Mouse (Mus musculus): Measurements from ENCODE around the gene Sik3. TPM values are rescaled to one million over a fixed set of nuclear protein-coding genes. Genes with fewer than 3 reads are reported as not detected.
A peak's percentile ranks its signal among the peaks of the same experiment; 100 is the strongest.
"Not testable (repeated sequence)": the region's sequence is repeated elsewhere in the genome, so short reads cannot be mapped to it uniquely, and the experiment has no call there.

Gene Sik3
- polyA plus RNA-seq, 1 experiment from 2014 or later = 11.7 TPM

DNA sequence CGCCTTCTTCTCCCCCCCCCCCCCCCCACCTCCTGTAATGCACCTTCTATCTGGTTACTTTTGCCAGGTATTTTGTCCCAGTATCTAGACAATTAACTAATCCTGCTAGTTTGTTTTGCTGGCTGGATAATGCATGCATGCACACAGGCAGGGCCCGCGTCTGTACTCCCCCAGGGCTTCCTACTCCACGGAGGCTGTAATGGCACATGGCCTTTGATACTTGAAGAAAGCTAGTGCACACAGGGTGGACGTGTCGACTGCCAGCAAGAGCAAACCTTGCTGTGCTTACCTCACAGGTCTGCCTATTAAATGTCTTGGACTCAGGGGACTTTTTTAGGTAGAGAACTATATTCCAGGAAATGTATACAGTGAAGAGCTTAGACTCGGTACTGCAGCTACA is 73.3 kb downstream of the Sik3 start:
- Histone ChIP-seq H3K36me3 (no peaks in the 10 kb centered on the region), H3K9ac (no peak overlapping the region), H3K27me3 (no peaks in the 10 kb centered on the region), H3K27ac (no peak overlapping the region), H3K4me1 (replicated peaks) (peaks cover 16% of the 10 kb centered on the region), H3K4me2 (no peak overlapping the region), H3K4me3 (no peak overlapping the region), H3K9me3 (replicated peaks) (no peaks in the 10 kb centered on the region)
- no peak for ATAC-seq (replicated peaks; ENCODE audit: insufficient number of reproducible peaks, insufficient read depth, low FRiP score, low read depth)
- WGBS = 79% methylated on average over 7 of the region's 7 CpGs

DNA sequence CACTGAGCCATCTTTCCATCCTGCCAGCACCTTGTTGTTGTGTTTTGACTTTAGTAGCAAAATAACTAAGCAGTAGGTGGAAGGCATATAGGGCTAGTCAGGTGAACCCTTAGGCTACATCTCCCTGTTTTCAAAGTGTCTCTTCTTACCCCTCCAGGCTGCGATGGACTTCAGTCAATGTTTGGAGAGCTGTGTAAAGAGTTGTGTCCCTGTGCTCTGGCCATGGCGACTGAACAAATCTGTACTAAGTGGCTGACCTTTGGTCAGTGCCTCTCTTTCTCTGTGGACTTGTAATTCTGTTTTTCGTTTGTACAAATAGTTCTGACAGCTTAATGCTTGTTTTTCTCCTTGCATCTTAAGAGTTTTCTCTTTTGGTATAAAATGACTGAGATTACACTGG is 74.2 kb downstream of the Sik3 start:
- H3K4me2 ChIP-seq = no peak overlapping the region
- no peaks in the 10 kb centered on the region for H3K9me3 ChIP-seq (replicated peaks)
- peaks cover 14% of the 10 kb centered on the region for H3K4me1 ChIP-seq (replicated peaks)
- H3K4me3 ChIP-seq = no peak overlapping the region
- no peak for ATAC-seq (replicated peaks; ENCODE audit: insufficient number of reproducible peaks, insufficient read depth, low FRiP score, low read depth)
- no peaks in the 10 kb centered on the region for H3K27me3 ChIP-seq
- 82% methylated on average over 3 of the region's 3 CpGs for WGBS
- H3K9ac ChIP-seq = no peak overlapping the region
- H3K36me3 ChIP-seq = no peaks in the 10 kb centered on the region
- no peak overlapping the region for H3K27ac ChIP-seq

- Histone ChIP-seq H3K36me3 (no peaks in the 10 kb centered on the region), H3K4me2 (no peak overlapping the region), H3K27ac (no peak overlapping the region), H3K9me3 (replicated peaks) (no peaks in the 10 kb centered on the region), H3K4me1 (replicated peaks) (peaks cover 11% of the 10 kb centered on the region), H3K4me3 (no peak overlapping the region), H3K27me3 (no peaks in the 10 kb centered on the region), H3K9ac (no peak overlapping the region)
- no peak for ATAC-seq (replicated peaks; ENCODE audit: insufficient number of reproducible peaks, insufficient read depth, low FRiP score, low read depth)
- 83% methylated on average over 5 of the region's 5 CpGs for WGBS
Observed at GRCm38 (mm10) chr9:46087461-46087860, 74.8 kb downstream of the Sik3 start.

- no peak overlapping the region for H3K4me3 ChIP-seq
- H3K4me1 ChIP-seq (replicated peaks) = peaks cover 3% of the 10 kb centered on the region; the same call in 1 of the 2 replicates
- H3K9me3 ChIP-seq (replicated peaks) = no peaks in the 10 kb centered on the region
- no peaks in the 10 kb centered on the region for H3K36me3 ChIP-seq
- ATAC-seq (replicated peaks; ENCODE audit: insufficient number of reproducible peaks, insufficient read depth, low FRiP score, low read depth) = no peak
- H3K27ac ChIP-seq = no peak overlapping the region
- no peak overlapping the region for H3K4me2 ChIP-seq
- H3K9ac ChIP-seq = no peak overlapping the region
- no peaks in the 10 kb centered on the region for H3K27me3 ChIP-seq
- 80% methylated on average over 10 of the region's 10 CpGs for WGBS
Observed at GRCm38 (mm10) chr9:46088722-46089121, 76.1 kb downstream of the Sik3 start.

DNA sequence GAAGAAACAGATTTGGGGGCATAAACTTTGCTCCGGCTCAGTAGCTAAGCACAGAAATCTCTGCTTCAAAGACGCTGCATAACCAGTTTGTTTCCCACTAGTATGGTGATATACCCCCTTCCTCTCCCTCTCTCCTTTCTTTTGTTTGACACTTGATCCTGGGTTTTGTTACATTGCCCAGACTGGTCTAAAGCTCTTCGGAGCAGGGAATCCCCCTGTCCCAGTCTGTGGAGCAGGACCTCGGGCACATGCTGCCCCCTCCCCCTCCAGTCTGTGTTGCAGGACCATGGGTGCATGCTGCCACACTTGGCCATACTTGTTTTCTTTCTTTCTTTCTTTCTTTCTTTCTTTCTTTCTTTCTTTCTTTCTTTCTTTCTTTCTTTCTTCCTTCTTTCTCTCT is 77.4 kb downstream of the Sik3 start:
- no peak for ATAC-seq (replicated peaks; ENCODE audit: insufficient number of reproducible peaks, insufficient read depth, low FRiP score, low read depth)
- Histone ChIP-seq H3K4me1 (replicated peaks) (peaks cover 3% of the 10 kb centered on the region; the same call in 1 of the 2 replicates), H3K27me3 (no peaks in the 10 kb centered on the region), H3K4me3 (no peak overlapping the region), H3K36me3 (no peaks in the 10 kb centered on the region), H3K27ac (no peak overlapping the region), H3K9me3 (replicated peaks) (no peaks in the 10 kb centered on the region), H3K9ac (no peak overlapping the region), H3K4me2 (no peak overlapping the region)
- WGBS = 57% methylated on average over 4 of the region's 4 CpGs

DNA sequence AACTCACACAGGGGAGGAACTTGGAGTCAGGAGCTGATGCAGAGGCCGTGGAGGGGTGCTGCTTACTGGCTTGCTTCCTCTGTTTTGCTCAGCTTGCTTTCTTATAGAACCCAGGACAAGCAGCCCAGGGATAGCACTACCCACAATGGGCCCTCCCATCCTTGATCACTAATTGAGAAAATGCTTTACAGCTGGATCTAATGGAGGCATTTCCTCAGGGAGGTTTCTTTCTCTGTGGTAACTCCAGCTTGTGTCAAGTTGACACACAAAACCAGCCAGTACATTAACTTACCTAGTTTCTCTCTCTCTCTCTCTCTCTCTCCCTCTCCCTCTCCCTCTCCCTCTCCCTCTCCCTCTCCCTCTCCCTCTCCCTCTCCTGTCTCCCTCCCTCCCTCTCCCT is 78.5 kb downstream of the Sik3 start:
- not testable (repeated sequence) for H3K27ac ChIP-seq; H3K4me2 ChIP-seq; H3K4me3 ChIP-seq; H3K9me3 ChIP-seq (replicated peaks); H3K9ac ChIP-seq; H3K36me3 ChIP-seq; ATAC-seq (replicated peaks; ENCODE audit: insufficient number of reproducible peaks, insufficient read depth, low FRiP score, low read depth); H3K27me3 ChIP-seq; H3K4me1 ChIP-seq (replicated peaks)
- WGBS = 52% methylated on average over 1 of the region's 1 CpGs

DNA sequence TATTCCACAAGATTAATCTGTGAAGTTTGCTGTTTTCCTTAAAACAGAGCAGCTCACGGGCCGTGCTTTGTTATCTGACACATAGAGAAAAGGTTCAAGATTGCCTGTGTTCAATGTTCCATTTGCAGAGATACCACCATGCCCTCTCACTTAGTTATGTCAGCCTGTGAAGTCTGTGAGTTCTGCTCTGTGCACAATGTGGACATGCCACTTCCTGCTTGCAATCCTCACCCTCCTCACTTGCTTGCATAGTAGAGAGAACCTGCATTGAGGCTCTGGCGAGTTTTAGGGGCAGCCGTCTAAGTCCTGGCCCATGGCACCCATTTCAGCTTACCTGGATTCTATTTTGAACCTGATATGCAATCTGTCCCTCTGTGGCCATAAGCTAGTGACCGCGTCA is 80.0 kb downstream of the Sik3 start:
- no peak overlapping the region for H3K9ac ChIP-seq
- H3K27me3 ChIP-seq = no peaks in the 10 kb centered on the region
- H3K27ac ChIP-seq = no peak overlapping the region
- H3K4me1 ChIP-seq (replicated peaks) = peaks cover 3% of the 10 kb centered on the region; the same call in 1 of the 2 replicates
- H3K9me3 ChIP-seq (replicated peaks) = no peaks in the 10 kb centered on the region
- H3K4me2 ChIP-seq = no peak overlapping the region
- no peak for ATAC-seq (replicated peaks; ENCODE audit: insufficient number of reproducible peaks, insufficient read depth, low FRiP score, low read depth)
- no peaks in the 10 kb centered on the region for H3K36me3 ChIP-seq
- no peak overlapping the region for H3K4me3 ChIP-seq
- WGBS = 77% methylated on average over 6 of the region's 6 CpGs

- peaks cover 6% of the 10 kb centered on the region for H3K4me1 ChIP-seq (replicated peaks)
- no peak for ATAC-seq (replicated peaks; ENCODE audit: insufficient number of reproducible peaks, insufficient read depth, low FRiP score, low read depth)
- no peaks in the 10 kb centered on the region for H3K27me3 ChIP-seq
- H3K27ac ChIP-seq = no peak overlapping the region
- H3K4me3 ChIP-seq = no peak overlapping the region
- no peaks in the 10 kb centered on the region for H3K9me3 ChIP-seq (replicated peaks)
- WGBS = 60% methylated on average over 15 of the region's 15 CpGs
- H3K4me2 ChIP-seq = no peak overlapping the region
- no peak overlapping the region for H3K9ac ChIP-seq
- H3K36me3 ChIP-seq = no peaks in the 10 kb centered on the region
Observed at GRCm38 (mm10) chr9:46098360-46098985, 85.9 kb downstream of the Sik3 start.

DNA sequence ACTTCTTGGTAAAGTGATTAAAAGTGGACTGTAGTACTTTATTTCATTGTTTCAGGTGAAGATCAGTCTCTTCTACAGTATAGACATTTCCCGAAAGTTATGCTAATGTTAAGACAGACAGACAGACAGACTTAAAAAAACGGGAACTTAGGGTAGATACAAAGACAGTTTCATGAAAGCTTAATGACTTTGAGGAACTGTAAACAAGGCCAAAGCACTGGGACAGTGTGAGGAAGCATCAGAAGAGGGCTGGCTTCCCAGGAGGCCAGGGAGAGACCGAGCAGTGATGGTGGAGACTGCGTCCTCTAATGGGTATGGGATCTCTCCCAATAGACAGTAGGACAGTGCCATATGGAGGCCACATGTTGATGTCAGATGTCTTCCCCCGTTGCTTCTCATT is 86.5 kb downstream of the Sik3 start:
- WGBS = 81% methylated on average over 5 of the region's 5 CpGs
- H3K9me3 ChIP-seq (replicated peaks) = no peaks in the 10 kb centered on the region

GRCm38 (mm10) chr9:46103154-46103553 is 90.5 kb downstream of the Sik3 start:
- Histone ChIP-seq H3K27me3 (no peaks in the 10 kb centered on the region), H3K4me1 (replicated peaks) (peaks cover 5% of the 10 kb centered on the region), H3K4me3 (no peak overlapping the region), H3K27ac (no peak overlapping the region), H3K4me2 (no peak overlapping the region), H3K9me3 (replicated peaks) (no peaks in the 10 kb centered on the region), H3K36me3 (no peaks in the 10 kb centered on the region), H3K9ac (no peak overlapping the region)
- no peak for ATAC-seq (replicated peaks; ENCODE audit: insufficient number of reproducible peaks, insufficient read depth, low FRiP score, low read depth)
- 86% methylated on average over 7 of the region's 7 CpGs for WGBS

More for the DNA sequence above, 86.5 kb downstream of the Sik3 start:
- ATAC-seq (replicated peaks; ENCODE audit: insufficient number of reproducible peaks, insufficient read depth, low FRiP score, low read depth) = no peak
- Histone ChIP-seq H3K27ac (no peak overlapping the region), H3K4me3 (no peak overlapping the region), H3K36me3 (no peaks in the 10 kb centered on the region), H3K27me3 (no peaks in the 10 kb centered on the region), H3K4me1 (replicated peaks) (peaks cover 6% of the 10 kb centered on the region), H3K4me2 (no peak overlapping the region), H3K9ac (no peak overlapping the region)

GRCm38 (mm10) chr9:46106105-46106504 is 93.5 kb downstream of the Sik3 start:
- H3K36me3 ChIP-seq = no peaks in the 10 kb centered on the region
- no peak overlapping the region for H3K4me2 ChIP-seq
- ATAC-seq (replicated peaks; ENCODE audit: insufficient number of reproducible peaks, insufficient read depth, low FRiP score, low read depth) = no peak
- no peaks in the 10 kb centered on the region for H3K27me3 ChIP-seq
- H3K4me1 ChIP-seq (replicated peaks) = peaks cover 9% of the 10 kb centered on the region
- no peak overlapping the region for H3K27ac ChIP-seq
- 80% methylated on average over 9 of the region's 9 CpGs for WGBS
- H3K9ac ChIP-seq = no peak overlapping the region
- H3K9me3 ChIP-seq (replicated peaks) = no peaks in the 10 kb centered on the region
- H3K4me3 ChIP-seq = no peak overlapping the region

DNA sequence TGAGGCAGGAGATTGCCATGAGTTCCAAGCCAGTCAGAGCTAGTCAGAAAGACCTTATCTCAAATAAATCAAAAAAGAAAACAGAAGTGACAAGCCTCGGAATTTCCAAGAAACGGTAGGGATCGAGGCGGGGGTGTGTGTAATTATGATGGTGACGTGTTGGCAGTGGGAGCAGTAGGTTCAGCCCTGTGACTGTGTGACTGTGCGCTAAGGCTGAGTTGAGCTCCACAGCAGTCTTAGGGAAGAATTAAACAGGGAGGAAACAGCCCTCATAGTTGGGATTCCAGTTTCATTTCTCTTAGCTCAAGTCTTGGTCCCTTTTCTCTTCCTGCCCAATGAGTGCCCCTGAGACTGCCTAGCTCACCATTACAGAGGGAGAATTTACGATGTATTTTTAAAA is 98.0 kb downstream of the Sik3 start:
- Histone ChIP-seq H3K4me1 (replicated peaks) (peaks cover 39% of the 10 kb centered on the region), H3K27me3 (no peaks in the 10 kb centered on the region), H3K4me2 (peak overlapping the region; percentile 44), H3K27ac (peak overlapping the region; percentile 60), H3K9ac (no peak overlapping the region), H3K4me3 (peak overlapping the region; percentile 13), H3K36me3 (no peaks in the 10 kb centered on the region), H3K9me3 (replicated peaks) (no peaks in the 10 kb centered on the region)
- peak; percentile 73 for ATAC-seq (replicated peaks; ENCODE audit: insufficient number of reproducible peaks, insufficient read depth, low FRiP score, low read depth)
- WGBS = 27% methylated on average over 7 of the region's 7 CpGs
